Mouse (Mus musculus) lung, postnatal 0 days (tissue): ENCODE data around the gene Grin2a.

ENCODE experiments used
- CTCF ChIP-seq: IDR thresholded peaks from 2 replicates; pipeline ENCODE4 v1.5.1; 2016; ENCODE audit warnings: antibody characterized with exemption, mild to moderate bottlenecking
- EP300 ChIP-seq: IDR thresholded peaks from 2 replicates; pipeline ENCODE4 v1.6.1; 2016; ENCODE audit warnings: antibody characterized with exemption, mild to moderate bottlenecking, control low read depth

GRCm38 (mm10) chr16:9753045-9753444, 242.3 kb downstream of the Grin2a start:
- no peak for TF ChIP-seq CTCF
- no peak for TF ChIP-seq EP300
